16 mouse cellular contexts compared by ENCODE assay signal in the genomic region with DNA sequence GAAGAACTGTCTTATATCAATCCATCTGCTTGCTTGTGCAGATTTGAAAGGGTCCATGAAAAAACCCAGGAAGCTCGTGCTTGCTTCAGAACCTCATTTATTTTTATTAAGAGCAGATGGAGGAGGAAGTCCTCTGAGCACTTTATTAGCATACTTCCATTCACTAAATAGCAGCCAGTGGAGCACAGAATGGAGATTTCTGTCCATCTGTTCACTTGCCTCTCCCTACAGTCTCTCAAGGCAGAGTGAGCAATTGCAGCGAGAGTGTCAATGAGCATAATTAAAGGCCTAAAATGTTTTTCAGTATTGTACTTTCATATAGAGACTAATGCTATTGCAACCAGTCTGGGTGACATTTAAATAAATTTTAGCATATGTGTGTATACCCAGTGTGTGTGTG.
A peak's percentile ranks its signal among the peaks of the same experiment; 100 is the strongest.
DNase-seq lines count a peak whose midpoint lies in the region; ATAC-seq lines count a peak whose summit lies in the region.
"Had no signal": no experiment of that assay in that cellular context is flagged by ENCODE, and none has a peak within 500 bp of the region (broad histone marks: within the 10 kb centered on the region; RNA-seq: fewer than 3 reads in every experiment).

No protein-coding gene starts in this region.

- no peak overlapping the region for H3K27ac ChIP-seq in midbrain, embryonic 13.5 days
- H3K27ac ChIP-seq in midbrain, embryonic 16.5 days (ENCODE audit: low read length) = no peak overlapping the region
- H3K27ac ChIP-seq in hindbrain, embryonic 16.5 days (ENCODE audit: low read depth, low read length) = no peak overlapping the region
- H3K27ac ChIP-seq in neural tube, embryonic 14.5 days (ENCODE audit: low read depth, low read length) = no peak overlapping the region
- H3K27ac ChIP-seq: embryonic facial prominence, embryonic 12.5 days; heart, embryonic 10.5 days; liver, embryonic 13.5 days; stomach, embryonic 15.5 days had no signal

- H3K9ac ChIP-seq in midbrain, embryonic 13.5 days (replicated peaks) = no peak overlapping the region
- H3K9ac ChIP-seq in midbrain, embryonic 16.5 days (ENCODE audit: low read depth, low read length) = no peak overlapping the region
- H3K9ac ChIP-seq in hindbrain, embryonic 16.5 days (ENCODE audit: low read depth, low read length) = no peak overlapping the region
- H3K9ac ChIP-seq in neural tube, embryonic 14.5 days (replicated peaks; ENCODE audit: low read depth, low read length) = no peak overlapping the region
- H3K9ac ChIP-seq: embryonic facial prominence, embryonic 12.5 days; liver, embryonic 13.5 days; stomach, embryonic 15.5 days had no signal

- ATAC-seq in midbrain, embryonic 13.5 days = peak; percentile 37; the same call in 1 of the 2 replicates
- no peak for ATAC-seq in midbrain, embryonic 16.5 days
- peak; percentile 70 for ATAC-seq in hindbrain, embryonic 16.5 days
- ATAC-seq in neural tube, embryonic 14.5 days (ENCODE audit: low read depth) = peak; percentile 76

- no peaks in the 10 kb centered on the region for H3K27me3 ChIP-seq in midbrain, embryonic 13.5 days
- H3K27me3 ChIP-seq in midbrain, embryonic 16.5 days (ENCODE audit: control insufficient read depth, insufficient read depth, low read depth, low read length) = no peaks in the 10 kb centered on the region
- no peaks in the 10 kb centered on the region for H3K27me3 ChIP-seq in hindbrain, embryonic 16.5 days (replicated peaks; ENCODE audit: control insufficient read depth, insufficient read depth, low read length)
- no peaks in the 10 kb centered on the region for H3K27me3 ChIP-seq in neural tube, embryonic 14.5 days (ENCODE audit: control insufficient read depth, insufficient read depth, low read length)
- H3K27me3 ChIP-seq: embryonic facial prominence, embryonic 12.5 days; liver, embryonic 13.5 days; stomach, embryonic 15.5 days had no signal

- H3K36me3 ChIP-seq in midbrain, embryonic 13.5 days = no peaks in the 10 kb centered on the region
- no peaks in the 10 kb centered on the region for H3K36me3 ChIP-seq in midbrain, embryonic 16.5 days (ENCODE audit: control insufficient read depth, insufficient read depth, low read length)
- H3K36me3 ChIP-seq in hindbrain, embryonic 16.5 days (ENCODE audit: control insufficient read depth, insufficient read depth, low read length) = no peaks in the 10 kb centered on the region
- H3K36me3 ChIP-seq in neural tube, embryonic 14.5 days (ENCODE audit: control insufficient read depth, insufficient read depth, low read length) = no peaks in the 10 kb centered on the region
- H3K36me3 ChIP-seq: embryonic facial prominence, embryonic 12.5 days; heart, embryonic 10.5 days; liver, embryonic 13.5 days; stomach, embryonic 15.5 days had no signal

- no peaks in the 10 kb centered on the region for H3K4me1 ChIP-seq in midbrain, embryonic 13.5 days (replicated peaks)
- no peaks in the 10 kb centered on the region for H3K4me1 ChIP-seq in midbrain, embryonic 16.5 days (ENCODE audit: control insufficient read depth, insufficient read depth, low read length)
- no peaks in the 10 kb centered on the region for H3K4me1 ChIP-seq in hindbrain, embryonic 16.5 days (ENCODE audit: control insufficient read depth, insufficient read depth, low read depth, low read length)
- H3K4me1 ChIP-seq in neural tube, embryonic 14.5 days (ENCODE audit: control insufficient read depth, insufficient read depth, low read length) = no peaks in the 10 kb centered on the region
- H3K4me1 ChIP-seq: embryonic facial prominence, embryonic 12.5 days; heart, embryonic 10.5 days; liver, embryonic 13.5 days; stomach, embryonic 15.5 days had no signal

- H3K9me3 ChIP-seq in midbrain, embryonic 13.5 days = no peaks in the 10 kb centered on the region
- no peaks in the 10 kb centered on the region for H3K9me3 ChIP-seq in midbrain, embryonic 16.5 days (replicated peaks; ENCODE audit: control insufficient read depth, low read length, poor library complexity, severe bottlenecking)
- no peaks in the 10 kb centered on the region for H3K9me3 ChIP-seq in hindbrain, embryonic 16.5 days (ENCODE audit: control insufficient read depth, low read length)
- H3K9me3 ChIP-seq in neural tube, embryonic 14.5 days (ENCODE audit: control insufficient read depth, low read length) = no peaks in the 10 kb centered on the region
- H3K9me3 ChIP-seq: embryonic facial prominence, embryonic 12.5 days; heart, embryonic 10.5 days; stomach, embryonic 15.5 days had no signal

- WGBS in midbrain, embryonic 13.5 days = 53% methylated on average over 2 of the region's 2 CpGs
- 57% methylated on average over 2 of the region's 2 CpGs for WGBS in midbrain, embryonic 16.5 days
- WGBS in hindbrain, embryonic 16.5 days = 31% methylated on average over 2 of the region's 2 CpGs
- WGBS in neural tube, embryonic 14.5 days = 35% methylated on average over 2 of the region's 2 CpGs

- no peak overlapping the region for H3K4me2 ChIP-seq in midbrain, embryonic 13.5 days (replicated peaks)
- no peak overlapping the region for H3K4me2 ChIP-seq in midbrain, embryonic 16.5 days (ENCODE audit: low read length)
- no peak overlapping the region for H3K4me2 ChIP-seq in hindbrain, embryonic 16.5 days (ENCODE audit: low read length)
- no peak overlapping the region for H3K4me2 ChIP-seq in neural tube, embryonic 14.5 days (ENCODE audit: low read depth, low read length)
- H3K4me2 ChIP-seq: embryonic facial prominence, embryonic 12.5 days; liver, embryonic 13.5 days; stomach, embryonic 15.5 days had no signal

- DNase-seq in cerebellum, postnatal 10 days = peak; percentile 21 to 32
- no peak for DNase-seq in cerebellum, postnatal 36 days
- no peak for DNase-seq in spleen, postnatal 4 days (ENCODE audit: low spot score in 2 of 2)
- DNase-seq in urinary bladder, postnatal 10 days (ENCODE audit: low spot score) = no peak
- DNase-seq: adrenal gland, postnatal 14 days; cerebellum, adult 11-12 months; liver, embryonic 13.5 days; lung, postnatal 4 days; right cerebral cortex, postnatal 14 days had no signal

- H3K4me3 ChIP-seq in midbrain, embryonic 13.5 days (replicated peaks) = no peak overlapping the region
- H3K4me3 ChIP-seq in midbrain, embryonic 16.5 days (ENCODE audit: low read depth, low read length) = no peak overlapping the region
- no peak overlapping the region for H3K4me3 ChIP-seq in hindbrain, embryonic 16.5 days (ENCODE audit: low read length)
- no peak overlapping the region for H3K4me3 ChIP-seq in neural tube, embryonic 14.5 days (ENCODE audit: low read depth, low read length)
- H3K4me3 ChIP-seq: embryonic facial prominence, embryonic 12.5 days; heart, embryonic 10.5 days; liver, embryonic 13.5 days; stomach, embryonic 15.5 days had no signal

Comparison
In these comparisons a context has a peak if more than half of its experiments do, and no peak if none do; other contexts are left out.
1. DNase-seq: peak in cerebellum, postnatal 10 days (2 of 2); none in cerebellum, postnatal 36 days (0 of 2), spleen, postnatal 4 days (0 of 2) and urinary bladder, postnatal 10 days (single experiment).